Mouse (Mus musculus): ENCODE data around the gene Cotl1. TPM values are rescaled to one million over a fixed set of nuclear protein-coding genes. Genes with fewer than 3 reads are reported as not detected.

Cotl1 gene
- polyA plus RNA-seq, 1 experiment from 2014 or later = 119 TPM

- Histone ChIP-seq H3K9me3 (no peaks in the 10 kb centered on the region), H3K9ac (no peak overlapping the region), H3K27ac (peak overlapping the region; percentile 79; the same call in 1 of the 2 replicates), H3K27me3 (replicated peaks) (no peaks in the 10 kb centered on the region), H3K4me2 (no peak overlapping the region), H3K4me1 (peaks cover 87% of the 10 kb centered on the region), H3K36me3 (no peaks in the 10 kb centered on the region), H3K4me3 (replicated peaks) (no peak overlapping the region)
- 71% methylated on average over 10 of the region's 10 CpGs for whole genome bisulfite sequencing
- ATAC-seq (ENCODE audit: insufficient read depth, low FRiP score, low read depth) = no peak
Measured at GRCm38 (mm10) chr8:119829015-119829414, 11.3 kb downstream of the Cotl1 start.

GRCm38 (mm10) chr8:119827721-119828153, 12.6 kb downstream of the Cotl1 start:
- H3K27ac ChIP-seq = peak overlapping the region; percentile 79
- no peak overlapping the region for H3K4me3 ChIP-seq (replicated peaks)
- 0 out of 2 replicates have a peak, but pooled peaks cover 1% of the 10 kb centered on the region for H3K36me3 ChIP-seq
- H3K9ac ChIP-seq = no peak overlapping the region
- no peaks in the 10 kb centered on the region for H3K27me3 ChIP-seq (replicated peaks)
- peak overlapping the region; percentile 23 for H3K4me2 ChIP-seq
- H3K9me3 ChIP-seq = no peaks in the 10 kb centered on the region
- ATAC-seq (ENCODE audit: insufficient read depth, low FRiP score, low read depth) = peak; percentile 9; the same call in 1 of the 2 replicates
- WGBS = 26% methylated on average over 4 of the region's 4 CpGs
- H3K4me1 ChIP-seq = peaks cover 80% of the 10 kb centered on the region

- 68% methylated on average over 5 of the region's 5 CpGs for WGBS
- H3K9ac ChIP-seq = no peak overlapping the region
- H3K27me3 ChIP-seq (replicated peaks) = no peaks in the 10 kb centered on the region
- peaks cover 73% of the 10 kb centered on the region for H3K4me1 ChIP-seq
- H3K36me3 ChIP-seq = peaks cover 8% of the 10 kb centered on the region; the same call in 1 of the 2 replicates
- no peaks in the 10 kb centered on the region for H3K9me3 ChIP-seq
- H3K4me3 ChIP-seq (replicated peaks) = no peak overlapping the region
- no peak for ATAC-seq (ENCODE audit: insufficient read depth, low FRiP score, low read depth)
- H3K4me2 ChIP-seq = no peak overlapping the region
- H3K27ac ChIP-seq = peak overlapping the region; percentile 79
Measured at GRCm38 (mm10) chr8:119826982-119827381, 13.4 kb downstream of the Cotl1 start.

GRCm38 (mm10) chr8:119825950-119826730, 14.2 kb downstream of the Cotl1 start:
- no peaks in the 10 kb centered on the region for H3K9me3 ChIP-seq
- no peak overlapping the region for H3K4me2 ChIP-seq
- peaks cover 64% of the 10 kb centered on the region for H3K4me1 ChIP-seq
- H3K9ac ChIP-seq = no peak overlapping the region
- WGBS = 75% methylated on average over 19 of the region's 19 CpGs
- H3K4me3 ChIP-seq (replicated peaks) = no peak overlapping the region
- no peaks in the 10 kb centered on the region for H3K27me3 ChIP-seq (replicated peaks)
- ATAC-seq (ENCODE audit: insufficient read depth, low FRiP score, low read depth) = no peak
- peaks cover 12% of the 10 kb centered on the region for H3K36me3 ChIP-seq
- peak overlapping the region; percentile 79; the same call in 1 of the 2 replicates for H3K27ac ChIP-seq

GRCm38 (mm10) chr8:119824809-119825273, 15.5 kb downstream of the Cotl1 start:
- peak overlapping the region; percentile 79 for H3K27ac ChIP-seq
- H3K4me2 ChIP-seq = no peak overlapping the region
- no peak overlapping the region for H3K9ac ChIP-seq
- H3K4me1 ChIP-seq = peaks cover 54% of the 10 kb centered on the region
- H3K27me3 ChIP-seq (replicated peaks) = no peaks in the 10 kb centered on the region
- no peak overlapping the region for H3K4me3 ChIP-seq (replicated peaks)
- ATAC-seq (ENCODE audit: insufficient read depth, low FRiP score, low read depth) = no peak
- 56% methylated on average over 11 of the region's 11 CpGs for WGBS
- H3K36me3 ChIP-seq = peaks cover 19% of the 10 kb centered on the region
- H3K9me3 ChIP-seq = no peaks in the 10 kb centered on the region

GRCm38 (mm10) chr8:119824100-119824499, 16.2 kb downstream of the Cotl1 start:
- Histone ChIP-seq H3K4me2 (no peak overlapping the region), H3K9ac (no peak overlapping the region), H3K27ac (no peak overlapping the region), H3K27me3 (replicated peaks) (no peaks in the 10 kb centered on the region), H3K9me3 (no peaks in the 10 kb centered on the region), H3K36me3 (peaks cover 19% of the 10 kb centered on the region), H3K4me3 (replicated peaks) (no peak overlapping the region), H3K4me1 (peaks cover 51% of the 10 kb centered on the region)
- ATAC-seq (ENCODE audit: insufficient read depth, low FRiP score, low read depth) = no peak
- WGBS = 80% methylated on average over 4 of the region's 4 CpGs

GRCm38 (mm10) chr8:119823278-119823677, 17.1 kb downstream of the Cotl1 start:
- H3K27me3 ChIP-seq (replicated peaks) = no peaks in the 10 kb centered on the region
- H3K36me3 ChIP-seq = peaks cover 19% of the 10 kb centered on the region
- WGBS = 93% methylated on average over 9 of the region's 9 CpGs
- H3K9ac ChIP-seq = no peak overlapping the region
- no peak overlapping the region for H3K4me3 ChIP-seq (replicated peaks)
- no peak overlapping the region for H3K27ac ChIP-seq
- no peaks in the 10 kb centered on the region for H3K9me3 ChIP-seq
- H3K4me1 ChIP-seq = peaks cover 47% of the 10 kb centered on the region
- H3K4me2 ChIP-seq = no peak overlapping the region
- no peak for ATAC-seq (ENCODE audit: insufficient read depth, low FRiP score, low read depth)

GRCm38 (mm10) chr8:119821691-119822090, 18.7 kb downstream of the Cotl1 start:
- Histone ChIP-seq H3K27ac (no peak overlapping the region), H3K4me1 (peaks cover 44% of the 10 kb centered on the region), H3K27me3 (replicated peaks) (no peaks in the 10 kb centered on the region), H3K9ac (no peak overlapping the region), H3K4me3 (replicated peaks) (no peak overlapping the region), H3K36me3 (peaks cover 19% of the 10 kb centered on the region), H3K9me3 (no peaks in the 10 kb centered on the region), H3K4me2 (no peak overlapping the region)
- WGBS = 93% methylated on average over 6 of the region's 6 CpGs
- no peak for ATAC-seq (ENCODE audit: insufficient read depth, low FRiP score, low read depth)

GRCm38 (mm10) chr8:119819976-119820375, 20.4 kb downstream of the Cotl1 start:
- no peak overlapping the region for H3K9ac ChIP-seq
- peaks cover 36% of the 10 kb centered on the region for H3K4me1 ChIP-seq
- no peak for ATAC-seq (ENCODE audit: insufficient read depth, low FRiP score, low read depth)
- WGBS = 89% methylated on average over 8 of the region's 8 CpGs
- no peak overlapping the region for H3K27ac ChIP-seq
- no peak overlapping the region for H3K4me2 ChIP-seq
- no peaks in the 10 kb centered on the region for H3K27me3 ChIP-seq (replicated peaks)
- peaks cover 22% of the 10 kb centered on the region for H3K36me3 ChIP-seq
- no peak overlapping the region for H3K4me3 ChIP-seq (replicated peaks)
- no peaks in the 10 kb centered on the region for H3K9me3 ChIP-seq

GRCm38 (mm10) chr8:119819316-119819715, 21.0 kb downstream of the Cotl1 start:
- no peak overlapping the region for H3K4me3 ChIP-seq (replicated peaks)
- no peak overlapping the region for H3K4me2 ChIP-seq
- peaks cover 22% of the 10 kb centered on the region for H3K36me3 ChIP-seq
- no peak for ATAC-seq (ENCODE audit: insufficient read depth, low FRiP score, low read depth)
- 81% methylated on average over 7 of the region's 7 CpGs for WGBS
- H3K4me1 ChIP-seq = peaks cover 41% of the 10 kb centered on the region
- no peaks in the 10 kb centered on the region for H3K27me3 ChIP-seq (replicated peaks)
- H3K9ac ChIP-seq = no peak overlapping the region
- H3K9me3 ChIP-seq = no peaks in the 10 kb centered on the region
- H3K27ac ChIP-seq = no peak overlapping the region

GRCm38 (mm10) chr8:119817446-119817845, 22.9 kb downstream of the Cotl1 start:
- H3K4me2 ChIP-seq = no peak overlapping the region
- 43% methylated on average over 12 of the region's 12 CpGs for WGBS
- H3K27ac ChIP-seq = peak overlapping the region; percentile 84

GRCm38 (mm10) chr8:119816219-119816618, 24.1 kb downstream of the Cotl1 start:
- H3K4me1 ChIP-seq = peaks cover 64% of the 10 kb centered on the region
- peaks cover 10% of the 10 kb centered on the region; the same call in 1 of the 2 replicates for H3K36me3 ChIP-seq
- no peak for ATAC-seq (ENCODE audit: insufficient read depth, low FRiP score, low read depth)
- 79% methylated on average over 6 of the region's 6 CpGs for WGBS
- H3K4me3 ChIP-seq (replicated peaks) = no peak overlapping the region
- H3K27ac ChIP-seq = peak overlapping the region; percentile 84
- H3K9me3 ChIP-seq = no peaks in the 10 kb centered on the region
- no peak overlapping the region for H3K4me2 ChIP-seq
- H3K27me3 ChIP-seq (replicated peaks) = no peaks in the 10 kb centered on the region
- H3K9ac ChIP-seq = no peak overlapping the region

More at GRCm38 (mm10) chr8:119817446-119817845, 22.9 kb downstream of the Cotl1 start:
- Histone ChIP-seq H3K36me3 (peaks cover 18% of the 10 kb centered on the region), H3K4me1 (peaks cover 53% of the 10 kb centered on the region), H3K27me3 (replicated peaks) (no peaks in the 10 kb centered on the region), H3K9me3 (no peaks in the 10 kb centered on the region), H3K9ac (no peak overlapping the region), H3K4me3 (replicated peaks) (no peak overlapping the region)
- no peak for ATAC-seq (ENCODE audit: insufficient read depth, low FRiP score, low read depth)

Data from stomach, embryonic 15.5 days (tissue).